Mouse (Mus musculus) heart, postnatal 36 days (tissue): ENCODE data around the gene Neu2. TPM values are rescaled to one million over a fixed set of nuclear protein-coding genes. Genes with fewer than 3 reads are reported as not detected.

Source experiments
- DNase-seq, 2 experiments: peaks; one replicate each; pipeline ENCODE4 v3.0.0; 2021 to 2022
- intact Hi-C: fragments of 180-260 bp; cut with DNase I; formaldehyde crosslinking; loops from one replicate; pipeline ENCODE4 v1.15.1; 2025
- total RNA-seq, 2 experiments: library from RNA; stranded (reverse); gene quantifications; 2 replicates each; pipeline ENCODE4 v1.2.3; 2021

Gene Neu2
- total RNA-seq, 2 experiments from 2014 or later = not detected

GRCm38 (mm10) chr1:87534118-87534517 is 24.4 kb downstream of the Neu2 start:
- intact Hi-C loops = no loop called here
- no peak for DNase-seq

- intact Hi-C loops = no loop called here
These were observed 27.3 kb downstream of the Neu2 start for GRCm38 (mm10) chr1:87537008-87537407.

DNA sequence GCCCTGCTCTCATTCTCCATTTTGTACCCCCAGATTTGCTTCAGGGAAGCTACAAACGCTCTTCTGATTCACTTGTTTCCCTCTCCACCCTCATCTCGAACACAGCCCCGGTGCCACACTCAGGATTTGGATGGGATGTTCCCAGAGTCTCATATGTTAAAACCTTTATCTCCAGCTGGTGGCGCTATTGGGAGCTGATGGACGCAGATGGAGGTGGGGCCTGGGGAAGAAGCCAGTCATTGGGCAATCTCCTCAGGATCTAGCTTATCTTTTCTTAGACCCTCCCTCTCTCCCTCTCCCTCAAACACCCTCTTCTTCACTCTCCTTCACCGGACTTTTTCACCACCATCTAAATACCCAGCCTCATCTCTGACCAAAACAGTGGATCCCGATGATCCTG is 31.9 kb downstream of the Neu2 start:
- DNase-seq = peak in 1 of 2 experiments; percentile 13
- intact Hi-C loops = no loop called here

More at GRCm38 (mm10) chr1:87537008-87537407, 27.3 kb downstream of the Neu2 start:
- DNase-seq = no peak

GRCm38 (mm10) chr1:87551008-87551407 is 41.3 kb downstream of the Neu2 start:
- intact Hi-C loops = no loop called here
- no peak for DNase-seq

DNA sequence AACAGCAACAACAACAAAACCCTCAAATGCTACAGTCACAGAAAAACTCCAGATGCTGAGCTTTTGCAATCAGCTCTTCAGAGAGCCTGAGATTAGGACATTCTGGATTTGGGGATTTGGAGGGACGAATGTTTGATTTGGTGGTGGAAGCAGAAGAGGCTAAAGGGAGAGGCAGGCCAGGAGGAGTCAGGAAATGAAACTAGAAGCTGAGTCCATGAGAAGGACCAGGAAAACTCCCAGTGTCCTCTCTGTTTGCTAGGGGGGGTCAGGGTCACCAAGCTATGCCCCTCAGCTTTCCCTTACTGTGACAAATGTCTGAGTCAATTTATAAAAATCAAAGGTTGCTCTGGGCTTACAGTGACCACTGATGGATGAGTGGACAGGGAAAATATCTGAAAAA is 43.9 kb downstream of the Neu2 start:
- intact Hi-C loops = no loop called here
- no peak for DNase-seq

GRCm38 (mm10) chr1:87562967-87563366 is 53.3 kb downstream of the Neu2 start:
- DNase-seq = no peak
- intact Hi-C loops = no loop called here

GRCm38 (mm10) chr1:87565760-87566159 is 56.1 kb downstream of the Neu2 start:
- no peak for DNase-seq

DNA sequence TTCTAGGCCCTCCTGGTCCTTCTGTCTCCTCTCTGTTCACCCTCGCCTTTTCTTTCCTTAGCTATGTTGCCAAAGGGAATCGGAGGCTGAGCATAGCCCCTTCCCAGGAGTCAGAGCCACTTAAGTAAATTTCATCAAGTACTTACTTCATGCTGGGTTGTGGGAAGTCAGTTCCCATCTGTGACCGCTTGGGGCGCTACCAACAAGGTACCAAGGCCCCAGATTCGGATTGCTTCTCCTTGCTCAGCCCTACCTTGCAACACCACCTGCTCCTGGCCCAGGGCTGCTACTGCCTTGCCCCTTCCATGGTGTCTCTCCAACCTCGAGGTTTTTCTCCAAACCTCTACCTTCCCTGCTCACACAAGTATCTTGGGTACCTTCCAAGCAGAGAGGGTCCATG is 58.7 kb downstream of the Neu2 start:
- intact Hi-C loops = no loop called here

More at GRCm38 (mm10) chr1:87565760-87566159, 56.1 kb downstream of the Neu2 start:
- intact Hi-C loops = no loop called here

GRCm38 (mm10) chr1:87573261-87573660 is 63.6 kb downstream of the Neu2 start:
- DNase-seq = no peak
- intact Hi-C loops = no loop called here

More for the DNA sequence above, 58.7 kb downstream of the Neu2 start:
- peak in 1 of 2 experiments; percentile 16 for DNase-seq

DNA sequence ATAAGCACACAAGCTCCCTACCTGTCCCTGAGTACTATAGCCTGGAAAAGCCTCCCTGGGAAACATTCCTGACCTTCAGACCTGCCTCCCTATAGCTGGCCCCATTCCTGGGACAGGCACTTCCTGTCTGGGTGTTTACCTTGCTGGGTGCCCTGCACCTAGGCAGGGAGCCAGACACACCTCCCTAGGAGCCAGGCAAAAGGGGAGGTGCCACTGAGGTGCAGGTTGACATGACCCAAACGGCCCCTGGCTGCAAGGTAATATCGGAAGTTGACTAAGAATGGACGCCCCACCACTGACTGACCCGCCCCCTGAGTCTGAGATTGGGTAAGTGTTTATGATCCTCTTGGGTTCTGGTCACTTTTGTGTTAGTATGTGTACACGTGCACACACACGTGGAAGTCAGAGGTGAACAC is 64.1 kb downstream of the Neu2 start, which contains the start of gene Ngef:
Gene Ngef, minus strand, starts transcription at position 71 of the 416 bp plus-strand sequence.
- intact Hi-C loops = no loop called here
- DNase-seq = no peak

DNA sequence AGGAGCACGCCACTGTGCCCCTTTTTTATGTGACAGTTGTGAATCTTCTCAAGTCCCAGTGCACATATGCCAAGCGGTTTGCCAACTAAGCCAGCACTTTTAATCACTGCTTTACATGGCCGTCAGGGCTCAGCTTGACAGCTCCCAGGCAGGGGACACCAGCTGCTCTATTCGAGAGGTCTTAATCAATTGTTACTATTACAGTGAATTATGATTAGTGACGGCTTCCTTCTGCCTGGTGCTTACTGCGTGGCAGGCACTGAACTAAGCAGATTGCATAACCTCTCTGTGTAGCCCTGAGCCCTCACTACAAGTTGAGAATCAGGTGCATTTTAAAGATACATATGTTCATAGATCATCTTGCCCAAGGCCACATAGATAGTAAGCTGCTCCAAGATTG is 64.7 kb downstream of the Neu2 start:
- intact Hi-C loops = no loop called here
- DNase-seq = no peak

DNA sequence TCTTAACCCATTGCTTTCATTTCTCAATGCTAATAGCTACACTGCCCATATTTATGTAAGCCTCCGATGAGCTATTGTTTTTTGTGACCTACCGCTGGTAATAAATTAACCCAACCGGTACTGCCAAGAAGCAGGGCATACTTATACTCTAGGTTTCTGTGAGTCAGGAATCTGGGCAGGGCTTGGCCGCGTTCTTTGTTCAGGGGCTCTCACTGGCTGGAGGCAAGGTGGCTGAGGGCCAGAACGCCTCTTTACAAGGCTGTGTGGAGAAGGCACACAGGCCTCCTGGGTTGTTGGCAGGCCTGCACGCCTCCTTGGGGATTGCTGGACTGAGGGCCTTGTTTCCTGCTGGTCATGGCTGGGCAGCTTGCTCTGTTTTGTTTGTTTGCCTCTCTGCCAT is 65.1 kb downstream of the Neu2 start:
- peak; percentile 12 to 14 for DNase-seq
- intact Hi-C loops = no loop called here

DNA sequence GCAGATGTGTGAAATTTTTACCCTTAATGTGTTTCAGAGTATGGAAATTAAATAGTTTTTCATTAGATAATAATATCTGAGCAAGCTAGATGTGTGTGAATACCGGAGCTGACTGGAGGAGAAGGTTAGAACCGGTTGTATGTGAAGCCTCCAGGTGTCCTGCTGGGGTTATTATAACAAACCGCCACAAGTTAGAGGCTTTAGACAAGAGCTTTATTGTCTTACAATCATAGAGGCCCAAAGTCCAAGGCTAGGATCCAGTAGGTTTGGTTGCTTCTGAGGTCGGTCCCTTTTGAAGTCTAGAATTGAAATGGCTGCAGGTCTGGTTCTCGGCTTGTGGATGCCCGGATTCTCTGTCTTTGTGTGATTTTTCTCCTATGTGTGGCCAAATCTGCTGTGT is 69.3 kb downstream of the Neu2 start:
- no peak for DNase-seq
- intact Hi-C loops = no loop called here

DNA sequence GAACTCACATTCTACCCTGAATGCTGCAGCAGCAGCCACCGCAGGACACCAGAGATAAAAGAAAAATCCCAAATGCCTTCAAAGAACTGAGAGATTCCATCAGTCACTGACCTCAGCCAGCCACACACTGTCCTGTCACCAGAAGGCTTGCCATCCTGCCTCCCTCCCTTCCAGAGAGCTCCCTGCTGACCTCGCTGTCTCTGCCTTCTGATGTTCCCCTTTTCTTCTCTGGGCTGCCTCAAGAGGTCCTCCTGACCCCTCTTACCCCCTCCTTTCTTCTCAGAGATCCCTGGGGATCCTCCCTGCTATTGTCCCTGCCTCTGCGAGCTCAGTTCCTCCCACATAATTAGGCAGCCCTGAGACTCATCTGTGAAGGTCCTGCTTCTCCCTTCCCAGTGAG is 71.1 kb downstream of the Neu2 start:
- DNase-seq = no peak
- intact Hi-C loops = no loop called here

DNA sequence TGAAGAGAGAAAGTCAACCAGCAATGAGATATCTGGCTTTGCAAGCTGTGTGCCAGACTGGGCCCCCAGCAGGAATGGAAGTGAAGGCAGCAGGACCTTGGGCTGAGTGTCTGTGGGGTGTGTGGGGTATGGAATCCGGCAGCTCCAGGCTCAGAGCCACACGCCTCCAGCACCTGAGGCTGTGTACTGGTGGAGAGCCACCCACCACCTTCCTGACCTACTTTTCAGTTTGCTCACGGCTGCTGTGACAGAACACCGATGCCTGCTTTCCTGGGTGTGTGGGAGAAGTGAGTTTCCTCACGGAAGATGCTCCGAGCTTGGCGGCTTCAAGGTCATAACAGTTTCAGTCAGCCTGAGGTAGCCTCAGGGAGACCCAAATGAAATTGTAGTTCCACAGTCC is 79.5 kb downstream of the Neu2 start:
- intact Hi-C loops = no loop called here
- no peak for DNase-seq

GRCm38 (mm10) chr1:87589980-87590379 is 80.3 kb downstream of the Neu2 start:
- DNase-seq = no peak
- intact Hi-C loops = no loop called here

GRCm38 (mm10) chr1:87594261-87594660 is 84.6 kb downstream of the Neu2 start:
- intact Hi-C loops = no loop called here
- no peak for DNase-seq

GRCm38 (mm10) chr1:87594671-87595070 is 85.0 kb downstream of the Neu2 start:
- no peak for DNase-seq
- intact Hi-C loops = no loop called here

DNA sequence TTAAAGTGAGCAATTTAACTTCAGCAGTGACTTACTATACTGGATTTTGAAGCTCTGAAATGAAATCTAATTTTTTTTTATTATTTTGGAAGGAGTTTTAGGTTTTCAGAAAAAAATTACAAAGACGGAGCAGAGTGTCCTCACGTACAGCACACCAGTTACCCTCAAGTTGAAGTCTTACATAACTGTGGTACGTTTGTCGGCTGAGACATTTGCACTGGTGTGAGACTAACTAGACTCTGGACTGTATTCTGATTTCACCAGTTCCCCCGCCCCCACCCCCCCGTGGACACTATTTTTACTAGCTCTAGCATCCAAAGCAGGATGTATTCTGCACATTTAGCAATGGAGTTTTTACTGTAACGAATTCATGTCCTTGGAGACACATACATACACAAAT is 90.8 kb downstream of the Neu2 start:
- DNase-seq = no peak
- intact Hi-C loops = no loop called here

DNA sequence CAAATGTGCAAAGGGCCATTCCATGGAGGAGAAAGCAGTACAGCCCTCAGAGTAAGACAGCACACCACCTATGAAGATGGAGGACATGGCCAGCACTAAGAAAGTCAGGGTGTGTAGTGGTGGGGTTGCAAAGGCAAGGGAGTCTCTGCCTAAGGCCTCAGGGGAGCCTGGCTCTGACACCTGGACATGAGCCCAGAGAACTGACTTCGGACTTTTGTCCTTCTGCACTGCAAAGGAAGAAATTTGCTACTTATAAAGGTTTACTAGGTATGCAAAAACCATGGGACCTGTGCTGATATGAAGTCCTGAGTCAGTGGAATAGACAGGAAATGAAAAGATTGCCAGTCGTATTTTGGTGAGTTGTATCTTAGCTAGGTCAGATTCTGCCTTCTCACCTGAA is 92.1 kb downstream of the Neu2 start:
- intact Hi-C loops = no loop called here

DNA sequence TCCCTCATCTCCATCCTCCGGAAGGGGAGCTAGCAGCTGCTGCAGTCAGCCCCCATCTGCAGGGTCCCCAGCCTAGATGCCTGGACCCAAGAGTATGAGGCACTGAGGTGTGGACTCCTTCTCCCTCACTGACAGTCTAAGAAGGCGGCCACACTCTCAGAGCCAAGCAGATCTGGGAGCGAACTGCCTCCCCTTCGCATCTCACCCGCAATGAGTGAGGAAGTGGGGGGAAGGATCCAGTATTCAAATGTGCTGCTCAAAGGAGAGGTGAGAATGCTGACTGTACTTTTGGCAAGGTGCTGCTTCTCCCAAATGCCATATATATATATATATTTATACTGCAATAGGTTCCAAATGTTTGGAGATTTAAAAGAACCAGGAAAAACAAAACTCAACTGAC is 93.7 kb downstream of the Neu2 start:
- intact Hi-C loops = no loop called here
- DNase-seq = no peak

More for the DNA sequence above, 92.1 kb downstream of the Neu2 start:
- no peak for DNase-seq

- intact Hi-C loops = no loop called here
These were observed 95.6 kb downstream of the Neu2 start for GRCm38 (mm10) chr1:87605296-87605695.

GRCm38 (mm10) chr1:87607385-87608091 is 97.8 kb downstream of the Neu2 start:
- peak; percentile 36 to 39 for DNase-seq

More at GRCm38 (mm10) chr1:87605296-87605695, 95.6 kb downstream of the Neu2 start:
- DNase-seq = no peak

More at GRCm38 (mm10) chr1:87607385-87608091, 97.8 kb downstream of the Neu2 start:
- intact Hi-C loops = loop anchor here (1.0 kb wide), 1 partner anchor 160 kb away; no protein-coding TSS in a partner anchor
